Mouse (Mus musculus): ENCODE results near the gene Lmna. TPM values are rescaled to one million over a fixed set of nuclear protein-coding genes. Genes with fewer than 3 reads are reported as not detected.
A peak's percentile ranks its signal among the peaks of the same experiment; 100 is the strongest.

The Lmna gene
- polyA plus RNA-seq, 1 experiment, result 51.4 TPM

DNA sequence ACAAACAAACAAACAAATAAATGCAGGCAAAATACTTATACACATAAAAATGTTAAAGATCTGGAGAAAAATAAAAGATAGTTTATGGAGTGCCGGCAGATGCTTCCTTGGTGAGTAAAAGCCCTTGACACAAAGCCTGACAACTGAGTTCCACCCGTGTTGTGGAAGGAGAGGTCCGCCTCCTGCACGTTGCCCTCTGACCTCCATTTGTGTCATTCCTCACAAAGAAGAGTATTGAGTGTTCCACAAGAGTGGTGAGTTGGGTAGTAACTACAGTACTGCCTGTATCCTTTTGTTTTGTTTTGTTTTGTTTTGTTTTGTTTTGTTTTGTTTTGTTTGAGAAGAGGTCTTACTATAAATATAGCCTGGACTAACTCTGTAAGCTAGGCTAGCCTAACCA is 10.2 kb downstream of the Lmna start:
- Histone ChIP-seq H3K4me3 (replicated peaks; ENCODE audit: insufficient read depth, low read depth, low read length) (no peak overlapping the region), H3K27ac (ENCODE audit: insufficient read depth, low read length) (no peak overlapping the region), H3K4me1 (ENCODE audit: control insufficient read depth, insufficient read depth, low read length) (peaks cover 24% of the 10 kb centered on the region), H3K27me3 (ENCODE audit: control insufficient read depth, insufficient read depth, low read length) (no peaks in the 10 kb centered on the region)
- 74% methylated on average over 4 of the region's 4 CpGs for WGBS
- TF ChIP-seq CTCF (IDR thresholded peaks at IDR 0.05; ENCODE audit: borderline replicate concordance, insufficient read depth, low read depth, low read length) (no peak), POLR2A (IDR thresholded peaks at IDR 0.05; ENCODE audit: borderline replicate concordance, insufficient read depth, low read length) (no peak)
- no peak for DNase-seq

- 38% methylated on average over 10 of the region's 10 CpGs for WGBS
- H3K4me3 ChIP-seq (replicated peaks; ENCODE audit: insufficient read depth, low read depth, low read length), result no peak overlapping the region
- no peak overlapping the region for H3K27ac ChIP-seq (ENCODE audit: insufficient read depth, low read length)
- peaks cover 20% of the 10 kb centered on the region; the same call in 1 of the 2 replicates for H3K4me1 ChIP-seq (ENCODE audit: control insufficient read depth, insufficient read depth, low read length)
- no peaks in the 10 kb centered on the region for H3K27me3 ChIP-seq (ENCODE audit: control insufficient read depth, insufficient read depth, low read length)
- no peak for TF ChIP-seq CTCF (IDR thresholded peaks at IDR 0.05; ENCODE audit: borderline replicate concordance, insufficient read depth, low read depth, low read length)
- TF ChIP-seq POLR2A (IDR thresholded peaks at IDR 0.05; ENCODE audit: borderline replicate concordance, insufficient read depth, low read length), result no peak
- peak in 1 of 2 experiments; percentile 47 for DNase-seq
These were observed 13.9 kb downstream of the Lmna start for GRCm38 (mm10) chr3:88495741-88496415.

- H3K4me3 ChIP-seq (replicated peaks; ENCODE audit: insufficient read depth, low read depth, low read length), result no peak overlapping the region
- 0 out of 2 replicates have a peak overlapping the region, but pooled peaks have one; percentile 7 for H3K27ac ChIP-seq (ENCODE audit: insufficient read depth, low read length)
- 53% methylated on average over 9 of the region's 9 CpGs for WGBS
- DNase-seq, result peak in 1 of 2 experiments; percentile 48
- H3K27me3 ChIP-seq (ENCODE audit: control insufficient read depth, insufficient read depth, low read length), result no peaks in the 10 kb centered on the region
- TF ChIP-seq CTCF (IDR thresholded peaks at IDR 0.05; ENCODE audit: borderline replicate concordance, insufficient read depth, low read depth, low read length), result no peak
- no peak for TF ChIP-seq POLR2A (IDR thresholded peaks at IDR 0.05; ENCODE audit: borderline replicate concordance, insufficient read depth, low read length)
- H3K4me1 ChIP-seq (ENCODE audit: control insufficient read depth, insufficient read depth, low read length), result peaks cover 15% of the 10 kb centered on the region; the same call in 1 of the 2 replicates
These were observed 14.7 kb downstream of the Lmna start for GRCm38 (mm10) chr3:88494836-88495628.

DNA sequence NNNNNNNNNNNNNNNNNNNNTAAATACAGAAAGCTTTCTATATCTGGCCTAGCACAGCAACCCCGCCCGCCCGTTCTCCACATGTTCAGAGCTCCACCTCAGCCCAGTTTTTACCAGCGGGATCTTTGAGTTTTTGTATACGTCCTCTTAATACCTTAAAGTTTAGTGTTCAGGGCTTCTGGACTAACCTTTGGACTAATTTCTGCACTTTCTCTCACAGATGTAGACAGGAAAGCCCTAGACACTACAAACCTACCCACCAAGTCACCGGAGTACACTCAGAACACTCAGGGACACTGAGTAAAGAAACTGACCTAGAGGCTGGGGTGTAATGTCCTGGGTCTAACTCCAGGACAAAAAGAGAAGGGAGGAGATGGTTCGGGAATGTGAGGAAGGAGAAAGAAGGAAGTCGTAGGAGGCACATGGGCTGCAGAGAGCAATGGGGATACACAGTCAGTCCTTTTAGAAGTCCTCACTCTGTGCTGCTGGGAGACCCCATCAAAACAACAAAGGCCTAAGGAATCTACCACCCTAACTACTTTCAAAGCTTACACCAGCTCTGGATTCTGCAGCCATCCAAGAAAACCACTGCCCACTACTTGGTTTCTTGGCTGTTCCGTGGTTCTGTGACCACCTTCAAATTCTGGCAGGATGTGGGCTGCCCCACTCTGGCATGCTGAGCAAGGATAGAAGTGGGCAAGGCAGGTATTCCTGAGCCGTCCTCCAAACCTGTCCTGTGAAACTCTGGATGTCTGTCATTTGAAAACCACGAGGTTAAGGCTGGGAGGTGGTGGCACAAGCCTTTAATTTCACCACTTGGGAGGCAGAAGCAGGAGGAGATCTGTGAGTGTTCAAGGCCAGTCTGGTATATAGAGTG is 15.8 kb downstream of the Lmna start:
- TF ChIP-seq CTCF (IDR thresholded peaks at IDR 0.05; ENCODE audit: borderline replicate concordance, insufficient read depth, low read depth, low read length) (no peak), POLR2A (IDR thresholded peaks at IDR 0.05; ENCODE audit: borderline replicate concordance, insufficient read depth, low read length) (no peak)
- H3K27me3 ChIP-seq (ENCODE audit: control insufficient read depth, insufficient read depth, low read length), result no peaks in the 10 kb centered on the region
- DNase-seq, result no peak
- WGBS, result 84% methylated on average over 11 of the region's 11 CpGs
- no peak overlapping the region for H3K4me3 ChIP-seq (replicated peaks; ENCODE audit: insufficient read depth, low read depth, low read length)
- H3K27ac ChIP-seq (ENCODE audit: insufficient read depth, low read length), result 0 out of 2 replicates have a peak overlapping the region, but pooled peaks have one; percentile 19
- H3K4me1 ChIP-seq (ENCODE audit: control insufficient read depth, insufficient read depth, low read length), result peaks cover 15% of the 10 kb centered on the region; the same call in 1 of the 2 replicates

GRCm38 (mm10) chr3:88487396-88487795 is 22.4 kb downstream of the Lmna start:
- Histone ChIP-seq H3K4me3 (replicated peaks; ENCODE audit: insufficient read depth, low read depth, low read length) (no peak overlapping the region), H3K27me3 (ENCODE audit: control insufficient read depth, insufficient read depth, low read length) (no peaks in the 10 kb centered on the region), H3K4me1 (ENCODE audit: control insufficient read depth, insufficient read depth, low read length) (0 out of 2 replicates have a peak, but pooled peaks cover 2% of the 10 kb centered on the region), H3K27ac (ENCODE audit: insufficient read depth, low read length) (no peak overlapping the region)
- TF ChIP-seq CTCF (IDR thresholded peaks at IDR 0.05; ENCODE audit: borderline replicate concordance, insufficient read depth, low read depth, low read length), result no peak
- no peak for TF ChIP-seq POLR2A (IDR thresholded peaks at IDR 0.05; ENCODE audit: borderline replicate concordance, insufficient read depth, low read length)
- DNase-seq, result no peak
- WGBS, result 76% methylated on average over 1 of the region's 1 CpGs

DNA sequence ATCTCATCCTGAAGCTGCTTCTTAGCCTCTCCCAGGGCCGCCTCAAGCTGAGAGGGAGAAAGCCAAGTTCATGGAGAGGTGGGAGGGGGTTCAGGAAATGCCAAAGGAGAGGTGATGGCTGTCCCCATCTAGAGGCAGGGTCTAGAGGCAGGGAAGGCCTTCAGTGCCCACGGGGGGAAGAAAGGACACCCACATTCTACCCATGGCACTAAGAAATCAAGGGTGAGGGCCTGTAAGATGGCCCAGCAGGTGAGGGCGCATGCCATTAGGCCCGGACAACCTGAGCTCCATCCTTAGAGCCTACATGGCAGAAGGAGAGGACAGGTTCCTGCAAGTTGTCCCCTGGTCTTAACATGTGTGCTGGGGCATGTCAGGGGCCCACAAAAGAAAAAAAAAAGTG is 22.9 kb downstream of the Lmna start:
- DNase-seq, result no peak
- no peak overlapping the region for H3K4me3 ChIP-seq (replicated peaks; ENCODE audit: insufficient read depth, low read depth, low read length)
- 0 out of 2 replicates have a peak, but pooled peaks cover 2% of the 10 kb centered on the region for H3K4me1 ChIP-seq (ENCODE audit: control insufficient read depth, insufficient read depth, low read length)
- no peaks in the 10 kb centered on the region for H3K27me3 ChIP-seq (ENCODE audit: control insufficient read depth, insufficient read depth, low read length)
- no peak for TF ChIP-seq POLR2A (IDR thresholded peaks at IDR 0.05; ENCODE audit: borderline replicate concordance, insufficient read depth, low read length)
- TF ChIP-seq CTCF (IDR thresholded peaks at IDR 0.05; ENCODE audit: borderline replicate concordance, insufficient read depth, low read depth, low read length), result no peak
- H3K27ac ChIP-seq (ENCODE audit: insufficient read depth, low read length), result no peak overlapping the region
- WGBS, result 83% methylated on average over 4 of the region's 4 CpGs

- Histone ChIP-seq H3K4me3 (replicated peaks; ENCODE audit: insufficient read depth, low read depth, low read length) (no peak overlapping the region), H3K27ac (ENCODE audit: insufficient read depth, low read length) (no peak overlapping the region), H3K27me3 (ENCODE audit: control insufficient read depth, insufficient read depth, low read length) (no peaks in the 10 kb centered on the region), H3K4me1 (ENCODE audit: control insufficient read depth, insufficient read depth, low read length) (0 out of 2 replicates have a peak, but pooled peaks cover 3% of the 10 kb centered on the region)
- WGBS, result 69% methylated on average over 5 of the region's 5 CpGs
- DNase-seq, result no peak
- TF ChIP-seq POLR2A (IDR thresholded peaks at IDR 0.05; ENCODE audit: borderline replicate concordance, insufficient read depth, low read length) (no peak), CTCF (IDR thresholded peaks at IDR 0.05; ENCODE audit: borderline replicate concordance, insufficient read depth, low read depth, low read length) (no peak)
These were observed 23.7 kb downstream of the Lmna start for GRCm38 (mm10) chr3:88486043-88486442.
